Mouse (Mus musculus): Measurements from ENCODE around the gene Vars2. TPM values are rescaled to one million over a fixed set of nuclear protein-coding genes. Genes with fewer than 3 reads are reported as not detected.
A peak's percentile ranks its signal among the peaks of the same experiment; 100 is the strongest.

The Vars2 gene
- total and polyA plus RNA-seq, 2 experiments from 2014 or later: 12.6 to 46.8 TPM

DNA sequence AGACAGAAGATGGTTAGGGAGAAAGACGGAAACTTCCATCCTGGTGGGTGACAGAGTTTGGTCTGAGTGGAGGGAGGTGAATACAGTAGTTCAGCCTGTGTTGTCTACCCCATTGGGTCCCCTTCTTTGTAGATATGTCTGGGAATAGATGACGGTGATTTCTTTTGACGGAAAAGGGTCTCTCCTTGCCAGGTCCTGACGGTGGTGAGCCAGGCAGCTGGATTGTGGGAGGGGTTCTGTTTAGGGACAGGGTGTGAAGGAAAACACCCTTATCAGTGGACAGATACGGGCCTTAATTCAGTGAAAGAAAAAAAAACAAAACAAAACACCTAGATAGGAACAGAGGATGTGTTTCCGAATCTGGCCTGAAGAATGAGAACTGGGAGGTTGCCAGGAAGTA, 28.0 kb downstream of the Vars2 start:
- WGBS: 83% methylated on average over 6 of the region's 6 CpGs
- Histone ChIP-seq H3K4me3 (ENCODE audit: low read length) (no peak overlapping the region), H3K27ac (no peak overlapping the region), H3K36me3 (ENCODE audit: insufficient read depth, low read length) (no peaks in the 10 kb centered on the region), H3K9me3 (ENCODE audit: low read length) (no peaks in the 10 kb centered on the region), H3K4me2 (ENCODE audit: low read depth, low read length) (no peak overlapping the region), H3K9ac (replicated peaks; ENCODE audit: low read length) (no peak overlapping the region), H3K27me3 (ENCODE audit: insufficient read depth, low read length) (no peaks in the 10 kb centered on the region), H3K4me1 (ENCODE audit: insufficient read depth, low read length) (no peaks in the 10 kb centered on the region)
- DNase-seq (ENCODE audit: low spot score) (no peak), ATAC-seq (no peak)
- TF ChIP-seq CTCF (IDR thresholded peaks at IDR 0.05; ENCODE audit: low read depth): no peak

- 0 out of 2 replicates have a peak, but pooled peaks cover 3% of the 10 kb centered on the region for H3K4me1 ChIP-seq (ENCODE audit: insufficient read depth, low read length)
- peak overlapping the region; percentile 11 for H3K4me2 ChIP-seq (ENCODE audit: low read depth, low read length)
- ATAC-seq: peak; percentile 70; the same call in 1 of the 2 replicates
- no peak for TF ChIP-seq CTCF (IDR thresholded peaks at IDR 0.05; ENCODE audit: low read depth)
- no peaks in the 10 kb centered on the region for H3K9me3 ChIP-seq (ENCODE audit: low read length)
- no peak overlapping the region for H3K4me3 ChIP-seq (ENCODE audit: low read length)
- H3K36me3 ChIP-seq (ENCODE audit: insufficient read depth, low read length): no peaks in the 10 kb centered on the region
- H3K9ac ChIP-seq (replicated peaks; ENCODE audit: low read length): no peak overlapping the region
- no peak overlapping the region for H3K27ac ChIP-seq
- no peaks in the 10 kb centered on the region for H3K27me3 ChIP-seq (ENCODE audit: insufficient read depth, low read length)
- peak; percentile 81 for DNase-seq (ENCODE audit: low spot score)
- WGBS: 28% methylated on average over 14 of the region's 14 CpGs
These were observed 28.8 kb downstream of the Vars2 start for GRCm38 (mm10) chr17:35638475-35639190.

- Histone ChIP-seq H3K27ac (no peak overlapping the region), H3K4me3 (ENCODE audit: low read length) (peak overlapping the region; percentile 38; the same call in 1 of the 2 replicates), H3K4me1 (ENCODE audit: insufficient read depth, low read length) (0 out of 2 replicates have a peak, but pooled peaks cover 3% of the 10 kb centered on the region), H3K4me2 (ENCODE audit: low read depth, low read length) (peak overlapping the region; percentile 70), H3K9me3 (ENCODE audit: low read length) (no peaks in the 10 kb centered on the region), H3K9ac (replicated peaks; ENCODE audit: low read length) (no peak overlapping the region), H3K36me3 (ENCODE audit: insufficient read depth, low read length) (no peaks in the 10 kb centered on the region), H3K27me3 (ENCODE audit: insufficient read depth, low read length) (no peaks in the 10 kb centered on the region)
- 35% methylated on average over 5 of the region's 5 CpGs for WGBS
- no peak for TF ChIP-seq CTCF (IDR thresholded peaks at IDR 0.05; ENCODE audit: low read depth)
- ATAC-seq (no peak; the same call in 1 of the 2 replicates), DNase-seq (ENCODE audit: low spot score) (peak; percentile 41)
These were observed 31.0 kb downstream of the Vars2 start for GRCm38 (mm10) chr17:35636363-35636762.

DNA sequence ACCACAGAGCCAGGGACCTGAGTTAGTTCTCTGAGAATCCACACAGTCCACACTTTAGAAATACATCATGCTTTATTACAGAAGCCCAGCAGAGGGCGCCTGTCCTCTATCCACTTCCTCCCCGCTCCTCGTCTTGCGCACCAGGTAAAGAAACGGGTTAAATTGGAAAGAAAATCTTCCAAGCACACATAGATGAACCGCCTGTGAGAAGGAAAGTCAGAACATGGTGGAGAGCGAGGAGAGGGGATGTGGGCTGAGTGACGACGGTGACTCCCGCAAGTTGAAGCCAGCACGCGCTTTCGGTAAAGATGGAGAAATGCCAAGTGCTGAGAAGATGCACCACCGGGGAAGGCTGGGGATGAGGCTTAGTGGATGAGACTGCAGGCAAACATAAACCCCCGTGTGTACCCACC, 31.7 kb downstream of the Vars2 start:
- Histone ChIP-seq H3K27me3 (ENCODE audit: insufficient read depth, low read length) (no peaks in the 10 kb centered on the region), H3K36me3 (ENCODE audit: insufficient read depth, low read length) (no peaks in the 10 kb centered on the region), H3K27ac (peak overlapping the region; percentile 68; the same call in 1 of the 2 replicates), H3K9ac (replicated peaks; ENCODE audit: low read length) (peak overlapping the region; percentile 49; the same call in 1 of the 2 replicates), H3K9me3 (ENCODE audit: low read length) (no peaks in the 10 kb centered on the region), H3K4me3 (ENCODE audit: low read length) (peak overlapping the region; percentile 38), H3K4me2 (ENCODE audit: low read depth, low read length) (peak overlapping the region; percentile 70), H3K4me1 (ENCODE audit: insufficient read depth, low read length) (0 out of 2 replicates have a peak, but pooled peaks cover 3% of the 10 kb centered on the region)
- TF ChIP-seq CTCF (IDR thresholded peaks at IDR 0.05; ENCODE audit: low read depth): peak; percentile 80
- under 1% methylated on average over 15 of the region's 15 CpGs for WGBS
- ATAC-seq (peak; percentile 85), DNase-seq (ENCODE audit: low spot score) (peak; percentile 89)

DNA sequence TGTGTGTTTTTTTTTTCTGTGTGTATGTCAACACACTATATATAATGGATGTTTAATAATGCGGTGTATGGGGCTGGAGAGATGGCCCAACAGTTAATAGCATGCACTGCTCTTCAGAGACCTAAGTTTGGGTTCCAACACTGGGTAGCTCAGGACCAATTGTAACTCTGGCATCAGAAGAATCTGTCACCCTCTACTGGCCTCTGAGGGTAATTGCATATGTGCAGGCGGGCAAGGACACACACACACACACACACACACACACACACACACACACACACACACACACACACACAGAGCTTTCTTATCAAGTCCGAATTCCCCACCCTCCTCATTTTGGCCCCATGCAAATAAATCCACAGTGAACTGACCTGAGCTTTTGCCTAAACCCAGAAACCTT, 32.2 kb downstream of the Vars2 start:
- Histone ChIP-seq H3K36me3 (ENCODE audit: insufficient read depth, low read length) (no peaks in the 10 kb centered on the region), H3K27ac (no peak overlapping the region), H3K4me3 (ENCODE audit: low read length) (no peak overlapping the region), H3K9ac (replicated peaks; ENCODE audit: low read length) (no peak overlapping the region), H3K9me3 (ENCODE audit: low read length) (no peaks in the 10 kb centered on the region), H3K4me1 (ENCODE audit: insufficient read depth, low read length) (0 out of 2 replicates have a peak, but pooled peaks cover 3% of the 10 kb centered on the region), H3K4me2 (ENCODE audit: low read depth, low read length) (no peak overlapping the region), H3K27me3 (ENCODE audit: insufficient read depth, low read length) (no peaks in the 10 kb centered on the region)
- peak; percentile 56 for TF ChIP-seq CTCF (IDR thresholded peaks at IDR 0.05; ENCODE audit: low read depth)
- 77% methylated on average over 3 of the region's 3 CpGs for WGBS
- DNase-seq (ENCODE audit: low spot score): peak; percentile 40
- ATAC-seq: peak; percentile 28; the same call in 1 of the 2 replicates

GRCm38 (mm10) chr17:35633992-35634391, 33.4 kb downstream of the Vars2 start:
- no peak overlapping the region for H3K4me2 ChIP-seq (ENCODE audit: low read depth, low read length)
- no peaks in the 10 kb centered on the region for H3K27me3 ChIP-seq (ENCODE audit: insufficient read depth, low read length)
- H3K4me3 ChIP-seq (ENCODE audit: low read length): no peak overlapping the region
- TF ChIP-seq CTCF (IDR thresholded peaks at IDR 0.05; ENCODE audit: low read depth): peak; percentile 68
- H3K9me3 ChIP-seq (ENCODE audit: low read length): no peaks in the 10 kb centered on the region
- 12% methylated on average over 1 of the region's 1 CpGs for WGBS
- no peaks in the 10 kb centered on the region for H3K36me3 ChIP-seq (ENCODE audit: insufficient read depth, low read length)
- H3K9ac ChIP-seq (replicated peaks; ENCODE audit: low read length): no peak overlapping the region
- H3K4me1 ChIP-seq (ENCODE audit: insufficient read depth, low read length): 0 out of 2 replicates have a peak, but pooled peaks cover 3% of the 10 kb centered on the region
- DNase-seq (ENCODE audit: low spot score) (peak; percentile 61), ATAC-seq (peak; percentile 50; the same call in 1 of the 2 replicates)
- peak overlapping the region; percentile 45; the same call in 1 of the 2 replicates for H3K27ac ChIP-seq

DNA sequence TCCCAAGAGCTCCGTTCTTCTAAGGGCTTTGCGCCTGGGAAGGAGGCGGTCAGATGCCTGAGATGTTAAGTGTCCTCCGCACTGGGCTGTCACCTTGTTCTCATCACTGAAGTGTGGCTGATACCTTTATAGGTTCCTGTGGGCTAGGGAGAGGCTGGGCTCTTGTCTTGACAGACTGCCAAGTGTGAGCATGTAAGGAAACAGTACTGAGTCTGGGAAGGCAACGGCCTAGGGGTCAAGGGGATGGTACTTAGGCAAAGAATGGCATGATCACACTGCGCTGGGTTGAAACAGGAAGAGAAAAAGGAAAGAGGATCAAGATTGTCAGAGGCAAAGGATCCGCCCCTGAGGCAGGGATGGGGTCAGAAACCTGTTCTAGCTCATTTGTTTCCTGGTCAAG, 40.9 kb downstream of the Vars2 start, which contains the start of gene Gm9573:
TSS of gene Gm9573 (minus strand) at position 101 of the 400 bp plus-strand sequence.
- Histone ChIP-seq H3K4me1 (ENCODE audit: insufficient read depth, low read length) (no peaks in the 10 kb centered on the region), H3K9me3 (ENCODE audit: low read length) (no peaks in the 10 kb centered on the region), H3K27me3 (ENCODE audit: insufficient read depth, low read length) (no peaks in the 10 kb centered on the region), H3K36me3 (ENCODE audit: insufficient read depth, low read length) (no peaks in the 10 kb centered on the region), H3K27ac (no peak within 1 kb of the TSS), H3K4me3 (ENCODE audit: low read length) (no peak within 1 kb of the TSS), H3K9ac (replicated peaks; ENCODE audit: low read length) (no peak within 1 kb of the TSS), H3K4me2 (ENCODE audit: low read depth, low read length) (no peak within 1 kb of the TSS)
- ATAC-seq (no peak), DNase-seq (ENCODE audit: low spot score) (no peak)
- 83% methylated on average over 7 of the region's 7 CpGs for WGBS
- no peak for TF ChIP-seq CTCF (IDR thresholded peaks at IDR 0.05; ENCODE audit: low read depth)
